Mouse (Mus musculus): ENCODE measurements at regions not wholly inside any gene's neighbourhood (a gene's known extent, or its start where the extent isn't known, plus 50 kb on each side); places are given as distances from the start of the nearest gene placed in this dataset.

GRCm38 (mm10) chr7:133364601-133365000, 237.4 kb downstream of the Tex36 start:
- no peak for DNase-seq

GRCm38 (mm10) chr7:133328717-133329116, 204.6 kb upstream of the Ctbp2 start:
- no peak for DNase-seq

GRCm38 (mm10) chr7:133325548-133326190, 201.5 kb upstream of the Ctbp2 start:
- DNase-seq, result no peak

GRCm38 (mm10) chr7:133323955-133324354, 199.8 kb upstream of the Ctbp2 start:
- DNase-seq, result no peak

GRCm38 (mm10) chr7:133317511-133317910, 193.4 kb upstream of the Ctbp2 start:
- no peak for DNase-seq

- no peak for DNase-seq
Observed at GRCm38 (mm10) chr7:133316701-133317475, 192.7 kb upstream of the Ctbp2 start.

- DNase-seq, result no peak
Observed at GRCm38 (mm10) chr7:133315197-133316029, 191.3 kb upstream of the Ctbp2 start.

- no peak for DNase-seq
Observed at GRCm38 (mm10) chr7:133313115-133313514, 189.0 kb upstream of the Ctbp2 start.

- DNase-seq, result no peak
Observed at GRCm38 (mm10) chr7:133311116-133311801, 187.1 kb upstream of the Ctbp2 start.

- no peak for DNase-seq
Observed at GRCm38 (mm10) chr7:133304461-133304860, 180.3 kb upstream of the Ctbp2 start.

- DNase-seq, result no peak
Observed at GRCm38 (mm10) chr7:133290471-133290870, 166.3 kb upstream of the Ctbp2 start.

- no peak for DNase-seq
Observed at GRCm38 (mm10) chr7:133288236-133288635, 164.1 kb upstream of the Ctbp2 start.

- no peak for DNase-seq
Observed at GRCm38 (mm10) chr7:133286836-133287235, 162.7 kb upstream of the Ctbp2 start.

- no peak for DNase-seq
Observed at GRCm38 (mm10) chr7:133286216-133286615, 162.1 kb upstream of the Ctbp2 start.

- no peak for DNase-seq
Observed at GRCm38 (mm10) chr7:133262161-133262560, 138.0 kb upstream of the Ctbp2 start.

GRCm38 (mm10) chr7:133259143-133259542, 135.0 kb upstream of the Ctbp2 start:
- DNase-seq, result no peak

- DNase-seq, result no peak
Observed at GRCm38 (mm10) chr7:133256831-133257230, 132.7 kb upstream of the Ctbp2 start.

GRCm38 (mm10) chr7:133244601-133245000, 120.4 kb upstream of the Ctbp2 start:
- no peak for DNase-seq

- no peak for DNase-seq
Observed at GRCm38 (mm10) chr7:133234326-133234725, 110.2 kb upstream of the Ctbp2 start.

GRCm38 (mm10) chr7:133232889-133233441, 108.8 kb upstream of the Ctbp2 start:
- no peak for DNase-seq

- DNase-seq, result no peak
Observed at GRCm38 (mm10) chr7:133230806-133231205, 106.7 kb upstream of the Ctbp2 start.

- no peak for DNase-seq
Observed at GRCm38 (mm10) chr7:133223948-133224652, 99.9 kb upstream of the Ctbp2 start.

Measured in B cell, adult 2 months (primary cell).